Mouse (Mus musculus): ENCODE results near the gene Fam98c.
A peak's percentile ranks its signal among the peaks of the same experiment; 100 is the strongest.
"Not testable (repeated sequence)": the region's sequence is repeated elsewhere in the genome, so short reads cannot be mapped to it uniquely, and the experiment has no call there.

Fam98c gene

DNA sequence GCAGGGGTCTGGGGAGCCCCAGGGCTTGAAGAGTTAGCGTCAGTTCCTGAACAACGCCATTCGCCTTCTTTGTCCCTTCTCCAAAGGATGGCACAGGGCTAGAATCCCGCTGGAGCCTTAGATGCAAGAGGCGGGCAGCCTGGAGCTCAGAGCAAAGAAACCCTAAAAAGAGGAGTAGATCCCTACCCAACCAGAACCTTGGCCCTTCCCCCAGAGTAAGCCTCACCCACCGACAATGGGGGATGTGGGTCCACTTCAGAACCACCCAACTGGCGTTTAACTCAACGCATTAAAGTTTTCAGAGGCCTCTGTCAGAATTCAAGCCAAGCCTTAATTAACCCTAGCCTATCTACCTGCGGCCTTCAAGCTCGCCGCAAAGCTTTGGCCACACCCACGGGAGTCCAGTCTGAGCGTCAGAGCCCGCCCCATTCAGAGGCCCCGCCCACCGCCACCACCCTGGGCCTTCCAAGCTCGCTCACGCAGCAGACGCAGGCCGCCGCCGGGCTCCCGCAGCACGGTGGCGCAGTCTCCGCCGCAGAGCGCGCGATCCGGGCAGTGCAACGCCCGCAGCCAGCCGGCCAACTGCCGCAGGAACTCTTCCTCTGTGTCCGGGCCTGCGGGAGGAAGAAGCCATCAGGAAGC, 717 bp downstream of the Fam98c start:
- DNase-seq, result peak; percentile 89 to 94

DNA sequence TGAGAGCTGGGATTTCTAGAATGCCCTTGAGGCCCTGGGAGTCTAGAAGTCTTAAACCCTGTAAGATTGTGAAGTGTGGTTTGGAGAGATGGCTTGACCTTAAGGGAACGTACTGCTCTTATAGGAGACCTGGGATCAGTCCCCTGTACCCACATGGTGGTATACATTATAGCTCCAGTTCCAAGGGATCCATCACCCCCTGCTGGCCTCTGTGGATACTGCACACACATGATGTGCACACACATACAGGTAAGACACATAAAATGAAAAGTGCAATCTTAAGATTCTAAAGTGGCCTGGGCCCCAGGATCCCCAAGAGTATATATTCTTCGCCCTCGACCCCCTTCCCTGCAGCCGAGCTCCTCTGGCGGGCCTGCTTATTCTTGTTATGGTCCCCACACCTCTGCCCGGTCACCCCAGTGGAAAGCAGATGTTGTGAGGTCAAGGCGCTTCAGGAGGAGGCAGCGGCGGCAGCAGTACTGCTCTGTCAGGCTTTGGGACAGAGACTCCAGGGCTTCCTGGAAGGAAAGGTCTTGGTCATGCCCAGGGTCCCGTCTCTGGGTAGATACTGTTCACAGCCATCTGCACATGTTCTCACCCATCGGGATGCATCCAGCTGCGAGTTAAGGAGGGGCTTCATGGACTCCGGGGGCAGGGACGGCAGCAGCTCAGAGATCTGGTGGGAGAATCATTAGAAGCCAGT, 1.9 kb downstream of the Fam98c start:
- no peak for DNase-seq

DNA sequence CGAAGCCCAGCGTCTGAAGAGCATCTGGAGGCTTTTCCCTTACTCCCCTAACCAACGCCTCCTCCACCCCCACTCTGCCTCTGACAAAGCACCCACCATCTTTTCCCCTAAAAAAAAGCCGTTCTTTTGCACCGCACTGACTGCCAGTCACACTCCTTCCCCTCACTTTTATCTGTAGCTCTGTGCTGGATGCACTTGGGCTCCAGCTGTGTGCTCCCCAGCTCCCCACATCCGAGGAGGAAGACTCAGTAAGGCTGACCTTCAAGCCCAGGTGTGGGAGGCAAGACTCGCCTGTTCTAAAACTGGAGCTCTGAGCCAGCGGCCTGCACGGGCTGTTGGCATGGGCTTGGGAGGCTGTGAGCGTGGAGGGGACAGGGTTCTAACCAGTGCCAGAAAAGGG, 4.5 kb downstream of the Fam98c start:
- no peak for DNase-seq

DNA sequence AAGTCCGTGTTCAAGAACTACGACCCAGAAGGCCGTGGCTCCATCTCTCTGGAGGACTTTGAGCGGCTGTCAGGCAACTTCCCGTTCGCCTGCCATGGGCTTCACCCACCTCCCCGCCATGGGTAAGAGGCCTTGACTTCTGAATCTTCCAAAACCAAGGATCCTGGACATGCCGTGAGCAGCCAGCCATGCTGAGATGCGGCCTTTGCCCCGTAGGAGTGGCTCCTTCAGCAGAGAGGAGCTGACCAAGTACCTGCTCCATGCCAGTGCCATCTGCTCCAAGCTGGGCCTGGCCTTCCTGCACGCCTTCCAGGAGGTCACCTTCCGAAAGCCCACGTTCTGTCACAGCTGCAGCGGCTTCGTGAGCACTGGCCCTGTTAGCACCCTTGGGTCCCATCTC, 7.3 kb downstream of the Fam98c start:
- DNase-seq, result no peak

DNA sequence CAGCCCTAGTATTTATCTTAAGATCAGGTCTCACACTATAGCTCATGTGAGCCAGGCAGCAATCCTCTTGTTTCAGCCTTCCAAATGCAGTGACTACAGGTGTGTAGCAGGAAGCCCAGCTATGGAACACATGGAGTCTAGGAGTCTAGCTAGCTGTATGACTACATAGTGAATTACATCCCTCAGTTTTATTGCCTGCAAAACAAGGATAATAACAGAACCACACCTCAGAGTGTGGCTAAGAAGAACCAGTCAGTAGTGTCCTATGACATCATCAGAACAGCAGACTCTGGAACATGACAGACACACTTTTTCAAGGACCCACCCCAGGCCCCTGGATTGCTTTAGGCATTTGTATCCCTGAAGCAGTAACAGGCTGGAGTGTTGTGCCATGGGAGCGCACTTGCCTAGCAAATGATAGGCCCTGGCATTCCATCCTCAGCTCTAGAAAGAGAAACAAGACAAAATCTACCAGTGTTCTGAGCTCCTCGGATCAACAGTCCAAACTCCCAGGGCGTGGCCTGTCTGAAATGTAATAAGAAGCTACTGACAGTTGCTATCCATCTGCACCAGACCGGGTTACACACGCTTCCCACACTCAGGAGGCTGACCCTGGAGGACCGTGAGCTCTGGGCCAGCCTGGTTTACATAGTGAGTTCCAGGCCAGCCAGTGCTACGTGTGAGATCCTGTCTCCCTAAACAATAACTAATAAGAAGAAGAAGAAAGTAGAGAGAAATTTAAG, 9.2 kb downstream of the Fam98c start:
- no peak for DNase-seq

DNA sequence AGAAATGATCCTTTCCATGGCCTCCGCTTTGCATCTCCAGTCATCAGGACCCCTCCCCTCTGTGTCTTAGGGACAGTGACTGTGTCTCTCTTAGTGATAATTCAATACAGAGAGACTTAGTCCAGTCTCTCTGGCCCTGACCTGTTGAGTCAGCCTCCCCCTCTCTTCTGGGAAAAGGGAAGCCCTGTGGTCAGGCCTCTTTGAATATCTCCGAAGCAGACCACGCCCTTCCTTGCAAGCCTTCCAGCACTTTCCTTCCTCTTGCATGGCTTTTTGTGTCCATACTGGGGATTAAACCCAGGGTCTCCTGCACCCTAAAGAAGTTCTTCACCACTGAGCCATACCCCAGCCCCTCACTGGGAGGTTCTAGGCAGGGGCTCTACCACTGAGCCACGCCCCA, 12.0 kb downstream of the Fam98c start:
- no peak for DNase-seq

DNA sequence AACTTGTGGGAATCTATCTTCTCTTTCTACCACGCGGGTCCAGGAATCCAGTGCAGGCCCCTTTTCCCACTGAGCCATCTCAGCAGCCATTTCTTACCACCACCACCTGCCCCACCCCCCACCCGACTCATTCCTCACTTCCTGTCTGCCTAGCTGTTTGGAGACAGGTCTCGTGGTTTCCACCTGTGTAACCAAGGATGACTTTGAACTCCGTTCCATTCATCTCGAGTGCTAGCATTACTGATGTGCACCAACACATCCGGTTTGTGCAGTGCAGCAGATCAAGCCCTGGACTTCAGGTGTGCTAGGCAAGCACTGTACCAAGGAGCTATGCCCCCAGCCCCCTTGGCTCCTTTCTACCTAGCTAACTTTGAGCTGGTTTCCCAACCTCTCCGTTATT, 14.6 kb downstream of the Fam98c start:
- no peak for DNase-seq

DNA sequence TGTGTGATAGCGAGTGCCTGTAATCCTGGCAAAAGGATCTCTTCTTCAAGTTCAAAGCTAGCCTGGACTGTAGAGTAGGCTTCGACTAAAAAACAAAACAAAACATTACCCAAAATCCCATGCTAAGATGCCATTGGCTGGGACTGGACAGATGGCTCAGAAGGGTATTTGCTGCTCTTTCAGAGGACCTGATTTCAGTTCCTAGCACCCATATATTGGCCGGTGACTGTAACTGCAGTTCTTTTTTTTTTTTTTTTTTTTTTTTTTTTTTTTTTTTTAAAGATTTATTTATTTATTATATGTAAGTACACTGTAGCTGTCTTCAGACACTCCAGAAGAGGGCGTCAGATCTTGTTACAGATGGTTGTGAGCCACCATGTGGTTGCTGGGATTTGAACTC, 16.8 kb downstream of the Fam98c start:
- DNase-seq, result not testable (repeated sequence)

DNA sequence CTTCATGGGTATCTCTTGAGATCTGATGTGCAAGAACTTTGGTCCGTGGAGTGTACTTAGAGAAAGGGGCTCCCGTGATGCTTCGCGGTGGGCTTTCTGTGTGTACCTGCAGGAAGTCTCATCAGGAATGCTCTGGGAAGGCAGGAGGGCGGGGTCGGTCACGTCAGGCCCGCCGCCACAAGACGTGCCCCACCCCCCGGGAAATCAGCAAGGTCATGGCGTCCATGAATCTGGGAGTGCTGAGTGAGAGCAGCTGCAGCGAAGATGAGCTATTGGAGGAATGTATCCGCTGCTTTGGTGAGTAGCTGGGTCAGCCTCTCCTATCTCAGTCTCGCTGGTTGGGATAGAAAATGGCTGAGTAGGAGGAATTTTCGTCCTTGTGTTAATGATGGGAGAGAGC, 18.6 kb downstream of the Fam98c start:
- DNase-seq, result no peak

DNA sequence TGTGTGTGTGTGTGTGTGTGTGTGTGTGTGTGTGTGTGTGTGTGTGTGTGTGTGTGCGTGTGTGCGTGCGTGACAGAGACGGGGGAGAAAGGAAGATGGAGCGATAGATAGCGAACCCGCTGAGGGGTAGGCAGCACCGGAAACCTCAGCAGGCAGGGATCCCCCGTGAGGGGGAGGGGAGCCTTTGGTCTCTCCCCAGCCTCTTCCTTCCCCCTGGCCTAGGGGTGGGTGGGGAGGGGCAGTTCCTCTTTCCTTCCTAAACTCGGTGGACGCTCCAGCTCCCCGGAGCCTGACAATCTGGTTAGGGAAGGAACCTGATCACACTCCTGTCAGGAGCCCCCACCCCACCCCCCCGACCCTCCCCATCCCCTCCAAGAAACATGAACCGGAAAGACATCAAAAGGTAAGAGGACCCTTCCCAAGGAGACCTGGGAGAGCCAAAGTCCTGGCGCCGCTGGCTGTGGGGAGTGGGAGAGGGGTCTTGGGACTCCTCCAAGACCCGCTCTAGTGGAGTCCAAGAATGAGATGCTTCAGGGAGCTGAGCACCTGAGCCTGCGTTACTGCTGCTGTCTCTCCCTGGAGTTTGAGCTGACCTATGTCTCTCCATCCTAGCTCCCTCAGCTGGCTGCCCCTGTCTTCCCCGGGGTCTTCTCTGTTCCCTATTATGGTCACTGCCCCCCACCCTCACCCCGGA, 21.2 kb downstream of the Fam98c start, which contains the start of gene Rasgrp4:
Gene Rasgrp4 (plus strand): TSS at position 159 of the 694 bp plus-strand sequence.
- no peak for DNase-seq

DNA sequence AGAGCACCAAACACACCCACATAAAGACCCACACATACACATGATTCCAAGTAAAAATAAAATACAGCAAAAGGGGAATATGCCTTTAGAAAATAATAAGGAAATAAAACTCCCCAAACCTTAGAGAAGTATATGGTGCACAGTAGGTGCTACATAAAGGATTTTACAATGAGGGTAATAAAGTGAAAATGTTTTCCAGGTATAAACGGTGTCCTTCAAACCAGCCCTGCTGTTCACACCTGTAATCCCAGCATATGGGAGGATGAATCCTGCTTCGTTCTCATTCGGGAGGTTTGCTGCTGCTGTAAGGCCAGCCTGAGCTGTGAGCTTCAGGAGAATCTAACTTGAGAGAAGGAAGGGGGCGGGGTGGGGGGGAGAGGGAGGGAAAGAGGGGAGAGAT, 21.8 kb downstream of the Fam98c start:
- no peak for DNase-seq

DNA sequence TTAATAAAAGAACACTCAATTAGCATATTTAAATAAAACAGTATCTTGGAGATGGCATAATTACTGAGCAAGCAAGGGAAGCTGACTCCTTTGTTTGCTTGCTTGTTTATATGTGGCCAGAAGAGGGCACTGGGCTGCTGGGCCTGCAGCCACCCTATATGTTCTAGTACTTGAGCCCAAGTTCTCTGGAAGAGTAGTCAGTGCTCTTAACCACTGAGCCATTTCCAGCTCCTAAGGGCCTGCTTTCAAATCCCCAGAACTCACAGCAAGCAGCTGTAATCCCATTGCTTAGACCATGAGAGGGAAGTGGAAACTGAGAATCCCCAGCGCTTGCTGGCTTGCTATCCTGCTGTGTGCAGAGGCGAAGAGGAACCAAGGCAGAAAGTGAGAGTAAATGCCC, 27.3 kb downstream of the Fam98c start:
- no peak for DNase-seq

DNA sequence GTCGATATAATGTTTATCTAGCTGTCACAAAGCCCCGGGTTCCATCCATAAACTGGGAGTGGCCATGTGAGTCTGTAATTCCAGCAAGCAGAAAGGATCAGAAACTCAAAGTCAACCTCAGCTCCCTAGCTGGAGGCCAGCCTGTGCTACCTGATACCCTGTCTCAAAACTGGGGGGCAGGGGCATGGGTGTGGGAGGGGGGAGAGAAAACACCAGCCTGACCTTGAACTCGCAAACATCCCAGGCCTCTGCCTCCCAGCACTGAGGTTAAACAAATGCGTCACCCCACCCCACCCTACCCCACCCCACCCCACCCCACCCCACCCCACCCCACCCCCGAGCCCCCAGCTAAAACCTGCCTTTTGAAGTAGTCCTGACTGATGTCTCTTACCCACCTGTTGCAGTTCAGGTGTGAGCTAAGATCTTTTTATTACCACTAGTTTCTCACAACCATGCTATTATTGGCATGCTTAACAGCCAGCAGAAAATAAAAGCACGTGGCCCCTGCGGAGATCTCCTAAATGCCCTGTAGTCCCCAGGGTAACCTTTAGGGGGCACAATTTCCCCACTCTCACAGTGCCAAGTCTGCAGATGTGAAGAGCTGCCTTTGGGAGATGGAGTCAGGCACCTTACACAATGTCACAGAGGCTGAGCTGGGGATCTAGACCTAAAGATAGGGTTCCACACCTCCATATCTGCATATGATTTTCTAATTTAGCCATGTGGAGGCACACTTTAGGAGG, 29.7 kb downstream of the Fam98c start:
- peak; percentile 30 to 39 for DNase-seq

DNA sequence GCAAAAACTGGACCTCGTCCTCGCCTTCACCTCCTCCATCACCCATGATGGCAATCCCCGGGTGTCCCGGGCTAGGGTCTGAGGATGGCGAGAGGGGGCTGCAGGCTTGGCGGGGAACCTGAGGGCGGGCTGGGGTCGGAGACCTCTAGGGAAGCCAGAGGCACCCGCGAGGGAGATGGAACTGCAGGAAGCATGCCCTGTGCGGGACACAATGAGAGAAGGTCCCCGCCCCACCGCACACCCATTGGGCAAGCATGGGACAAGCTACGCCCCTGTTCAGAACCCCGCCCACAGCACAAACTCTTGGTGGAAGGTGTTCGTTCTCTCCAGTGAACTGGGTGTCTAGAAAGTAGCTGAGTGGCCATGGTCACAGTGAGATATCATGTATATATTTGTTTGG, 31.1 kb downstream of the Fam98c start, which contains the start of gene Ryr1:
Gene Ryr1 (minus strand): TSS at position 210 of the 400 bp plus-strand sequence.
- no peak for DNase-seq

DNA sequence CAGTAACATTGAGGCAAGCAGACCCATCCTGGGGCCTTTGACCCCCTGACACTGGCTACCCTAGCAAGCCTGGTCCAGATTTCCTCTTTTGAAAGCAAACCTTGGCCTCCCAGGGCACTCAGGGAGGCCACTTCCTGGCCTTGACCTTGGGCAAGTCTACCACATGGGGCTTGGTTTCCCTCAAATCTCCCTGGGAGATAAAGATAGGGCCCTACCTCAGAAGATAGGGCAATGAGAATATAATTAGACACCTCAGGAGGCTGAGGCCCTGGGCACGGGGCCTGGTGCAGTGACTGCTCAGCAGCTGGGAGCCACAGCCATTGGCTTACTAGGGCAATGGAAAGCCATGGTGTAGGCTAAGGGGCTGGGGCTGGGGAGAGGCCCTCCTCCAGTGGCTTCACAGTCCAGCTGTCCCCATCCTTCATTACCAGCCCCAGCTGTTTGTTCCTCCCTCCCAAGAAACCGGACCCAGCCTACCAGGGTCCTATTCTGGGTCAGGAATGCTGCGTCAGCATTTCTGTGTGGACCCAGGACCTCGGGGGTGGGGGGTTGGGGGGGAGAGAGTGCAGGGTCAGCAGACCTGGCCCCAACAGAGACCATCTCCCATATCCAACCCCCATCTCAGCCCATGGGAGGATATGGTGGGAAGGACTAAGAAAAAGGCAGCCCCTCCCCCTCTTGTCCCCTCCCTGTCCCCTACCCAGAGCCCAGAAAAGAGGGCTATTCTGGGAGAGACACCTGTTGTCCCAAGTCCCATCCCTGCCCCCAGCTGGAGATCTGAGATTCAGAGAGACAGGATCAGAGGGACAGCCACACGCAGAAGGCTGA, 32.3 kb downstream of the Fam98c start:
- no peak for DNase-seq

DNA sequence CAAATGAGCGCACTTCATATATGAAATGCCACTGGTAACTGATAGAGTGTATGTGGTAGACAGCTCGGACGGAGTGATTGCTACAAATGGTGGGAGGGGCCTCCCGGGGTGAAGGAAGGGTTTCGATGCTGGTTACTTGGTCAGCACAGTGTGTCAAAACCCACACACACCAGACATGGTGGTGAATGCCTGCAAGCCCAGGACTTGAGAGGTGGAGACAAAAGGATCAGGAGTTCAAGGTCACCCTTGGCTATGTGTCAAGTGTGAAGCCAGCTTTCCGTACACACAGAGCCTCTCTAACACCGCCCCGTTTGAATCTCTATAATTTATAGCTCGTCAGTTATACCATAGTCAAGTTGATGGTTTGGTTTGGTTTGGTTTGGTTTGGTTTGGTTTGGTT, 33.2 kb downstream of the Fam98c start:
- DNase-seq, result no peak

DNA sequence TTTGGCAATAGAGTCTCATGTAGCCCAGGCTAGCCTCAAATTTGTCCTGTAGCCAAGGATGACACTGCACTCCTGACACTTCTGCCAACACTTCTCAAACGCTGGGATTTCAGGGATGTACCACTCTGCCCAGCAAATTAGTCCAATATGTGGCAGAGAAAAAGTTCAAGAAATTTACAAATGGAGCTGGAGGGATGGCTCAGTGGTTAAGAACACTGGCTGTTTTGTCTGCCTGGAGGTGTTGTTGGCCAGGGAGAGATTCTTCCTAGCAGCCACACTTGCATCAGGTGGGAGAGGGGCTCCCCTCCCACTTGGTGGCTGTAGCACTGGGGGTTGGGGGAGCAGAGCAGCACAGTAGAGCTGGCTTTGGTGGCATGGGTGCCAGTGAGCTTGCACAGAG, 36.5 kb downstream of the Fam98c start:
- DNase-seq, result no peak

DNA sequence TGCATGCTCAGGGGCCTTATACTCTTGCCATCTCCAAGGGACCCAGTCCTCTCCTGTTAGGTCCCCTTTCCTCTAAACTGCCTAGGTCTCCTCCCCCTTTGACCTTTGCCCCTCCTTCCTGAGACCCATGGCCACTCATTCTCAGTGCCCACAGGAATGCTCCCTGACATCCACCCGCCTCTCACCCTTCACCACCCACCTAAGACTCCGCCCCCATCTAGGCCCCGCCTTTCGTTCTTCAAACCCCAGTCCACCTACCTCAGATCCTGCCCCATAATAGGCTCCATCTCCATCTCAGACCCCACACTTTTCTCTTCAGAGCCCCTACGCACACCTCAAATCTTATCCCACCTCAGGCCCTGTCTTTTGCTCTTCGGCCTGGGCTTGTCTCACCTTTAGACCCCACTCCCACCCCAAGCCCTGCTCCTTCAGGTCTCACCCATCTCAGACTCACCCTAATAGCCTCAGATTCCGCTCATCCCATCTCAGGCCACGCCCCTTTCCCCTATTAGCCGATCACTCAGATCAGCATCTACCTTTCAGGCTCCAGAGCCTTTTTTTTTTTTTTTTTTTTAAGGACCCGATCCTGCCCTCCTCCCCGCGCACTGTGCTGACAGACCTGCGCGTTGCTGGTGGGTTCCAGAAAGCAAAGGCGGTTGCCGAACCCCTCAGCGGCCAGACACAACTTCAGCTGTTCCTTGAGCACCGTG, 37.7 kb downstream of the Fam98c start:
- no peak for DNase-seq

DNA sequence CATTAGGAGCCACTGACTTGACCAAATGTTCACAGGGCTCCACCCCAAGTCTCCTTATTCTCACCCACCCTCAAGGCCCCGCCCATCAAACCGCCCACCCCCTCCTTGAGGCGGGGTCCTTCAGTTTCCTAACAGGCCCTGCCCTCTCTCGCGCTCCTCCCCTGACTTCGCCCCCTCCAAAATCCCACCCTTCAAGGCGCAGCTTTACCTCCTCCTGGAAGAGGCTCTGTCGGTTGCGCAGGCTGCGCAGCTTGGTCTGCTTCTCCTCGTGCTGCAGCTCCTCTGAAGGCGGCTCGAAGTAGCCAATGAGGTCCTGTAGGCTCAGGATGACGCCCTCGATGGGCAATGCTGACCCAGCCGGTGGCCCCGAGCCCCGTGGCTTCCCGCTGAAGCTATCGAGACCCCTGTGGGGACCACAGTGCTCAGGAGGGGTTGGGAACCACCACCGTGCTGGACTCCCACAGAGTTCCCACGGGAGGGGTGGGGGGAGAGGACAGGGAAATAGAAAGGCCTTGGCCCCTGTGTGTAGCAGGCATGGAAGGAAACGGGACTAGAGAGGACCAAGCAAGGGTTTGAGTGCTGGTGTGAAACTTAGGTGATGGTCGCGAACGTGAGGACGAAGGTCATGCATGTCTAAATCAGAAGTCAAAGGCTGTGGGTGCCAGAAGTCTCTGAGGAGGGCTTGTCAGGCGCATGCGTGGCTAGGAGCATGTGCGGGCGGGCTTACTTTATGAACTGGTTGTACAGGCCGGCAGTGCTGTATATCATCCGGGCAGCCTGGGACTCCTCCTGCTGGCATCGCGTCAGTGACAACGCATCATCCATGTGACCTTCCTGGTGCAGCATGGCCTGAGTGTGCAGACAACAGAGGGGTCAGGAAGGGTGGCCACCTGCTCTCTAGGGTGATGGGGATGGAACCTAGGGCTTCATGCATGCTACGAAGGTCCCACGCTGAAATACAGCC, 46.8 kb downstream of the Fam98c start:
- peak; percentile 3 to 20 for DNase-seq
